Mouse (Mus musculus) liver, postnatal 0 days (tissue): Measurements from ENCODE around the gene Herpud1. TPM values are rescaled to one million over a fixed set of nuclear protein-coding genes. Genes with fewer than 3 reads are reported as not detected.

ENCODE experiments used
- ATAC-seq: fragments of 200-750 bp; cut with Nextera tagmentation; 2 replicates; pipeline ENCODE4 v1.8.0; 2017; ENCODE audit warnings: mild to moderate bottlenecking, moderate library complexity
- DNase-seq: peaks from one replicate; pipeline ENCODE4 v3.0.0-alpha.2; 2016
- H3K27ac ChIP-seq: fragments of 300-500 bp; sonication (generic); 2 replicates; pipeline ENCODE4 v1.5.1; 2014; ENCODE audit warnings: antibody characterized with exemption, moderate library complexity, mild to moderate bottlenecking, low read depth
- H3K27me3 ChIP-seq: fragments of 300-500 bp; sonication (generic); 2 replicates; pipeline ENCODE4 v1.6.1; 2014; ENCODE audit warnings: low read length, control low read depth, mixed read lengths; ENCODE audit not compliant: insufficient read depth
- H3K36me3 ChIP-seq: fragments of 300-500 bp; sonication (generic); replicated peaks from 2 replicates; pipeline ENCODE4 v1.6.1; 2014; ENCODE audit warnings: mild to moderate bottlenecking, control low read depth, low read length, moderate library complexity, mixed read lengths; ENCODE audit not compliant: insufficient read depth
- H3K4me1 ChIP-seq: fragments of 300-500 bp; sonication (generic); 2 replicates; pipeline ENCODE4 v1.6.1; 2014; ENCODE audit warnings: antibody characterized with exemption, mild to moderate bottlenecking, control low read depth; ENCODE audit not compliant: insufficient read depth
- H3K4me2 ChIP-seq: fragments of 300-500 bp; sonication (generic); 2 replicates; pipeline ENCODE4 v1.6.1; 2014; ENCODE audit warnings: low read depth, mild to moderate bottlenecking, low read length, moderate library complexity, mixed read lengths
- H3K4me3 ChIP-seq: fragments of 300-500 bp; sonication (generic); 2 replicates; pipeline ENCODE4 v1.5.1; 2014; ENCODE audit warnings: low read depth, low read length
- H3K9ac ChIP-seq: fragments of 300-500 bp; sonication (generic); replicated peaks from 2 replicates; pipeline ENCODE4 v1.6.1; 2014; ENCODE audit warnings: mild to moderate bottlenecking, moderate library complexity
- H3K9me3 ChIP-seq: fragments of 300-500 bp; sonication (generic); 2 replicates; pipeline ENCODE4 v1.6.1; 2016; ENCODE audit warnings: mild to moderate bottlenecking, control low read depth, low read length, mixed read lengths
- CTCF ChIP-seq: sonication (generic); IDR thresholded peaks from 2 replicates; pipeline ENCODE4 v1.5.1; 2016; ENCODE audit warnings: antibody characterized with exemption, low read depth
- EP300 ChIP-seq: IDR thresholded peaks from 2 replicates; pipeline ENCODE4 v1.6.1; 2016; ENCODE audit warnings: antibody characterized with exemption, low read depth, mild to moderate bottlenecking
- WGBS: fragments of 180-500 bp; shearing (Covaris S2); extraction: QIAGEN DNeasy Blood & Tissue Kit; methylation state at CpG from one replicate; pipeline ENCODE4 v1.1.7; 2014; ENCODE audit not compliant: insufficient replicate concordance; 5-methylcytosine and 5-hydroxymethylcytosine counted together
- polyA plus RNA-seq: library from polyadenylated mRNA; unstranded; fragments of >200 nt; fragmentation: Nextera tagmentation; extraction: Ambion mirVana; gene quantifications from 2 replicates; pipeline ENCODE4 v1.2.1, GENCODE M21; 2015

Herpud1 gene
- polyA plus RNA-seq, 1 experiment from 2014 or later, result 269 TPM

- DNase-seq (peak; percentile 78), ATAC-seq (peak; percentile 32)
- 59% methylated on average over 9 of the region's 9 CpGs for WGBS
- Histone ChIP-seq H3K27ac (peak overlapping the region; percentile 96), H3K27me3 (no peaks in the 10 kb centered on the region), H3K4me1 (peaks cover 53% of the 10 kb centered on the region), H3K9ac (no peak overlapping the region), H3K36me3 (no peaks in the 10 kb centered on the region), H3K4me3 (no peak overlapping the region), H3K9me3 (no peaks in the 10 kb centered on the region), H3K4me2 (no peak overlapping the region)
- TF ChIP-seq EP300, result no peak
- TF ChIP-seq CTCF, result no peak
Measured at GRCm38 (mm10) chr8:94365410-94365981, 20.7 kb upstream of the Herpud1 start.

- TF ChIP-seq CTCF (no peak), EP300 (no peak)
- Histone ChIP-seq H3K4me1 (peaks cover 18% of the 10 kb centered on the region), H3K27ac (peak overlapping the region; percentile 3), H3K27me3 (no peaks in the 10 kb centered on the region), H3K4me2 (no peak overlapping the region), H3K36me3 (no peaks in the 10 kb centered on the region), H3K9me3 (no peaks in the 10 kb centered on the region), H3K4me3 (no peak overlapping the region), H3K9ac (no peak overlapping the region)
- DNase-seq (no peak), ATAC-seq (0 out of 2 replicates have a peak, but pooled peaks have one; percentile 3)
- WGBS, result 58% methylated on average over 5 of the region's 5 CpGs
Measured at GRCm38 (mm10) chr8:94370839-94371238, 15.4 kb upstream of the Herpud1 start.

- no peaks in the 10 kb centered on the region for H3K27me3 ChIP-seq
- TF ChIP-seq EP300 (no peak), CTCF (no peak)
- H3K9me3 ChIP-seq, result no peaks in the 10 kb centered on the region
- no peak overlapping the region for H3K4me2 ChIP-seq
- 47% methylated on average over 6 of the region's 6 CpGs for WGBS
- no peak overlapping the region for H3K9ac ChIP-seq
- H3K4me3 ChIP-seq, result no peak overlapping the region
- DNase-seq (no peak), ATAC-seq (no peak)
- no peaks in the 10 kb centered on the region for H3K36me3 ChIP-seq
- H3K4me1 ChIP-seq, result peaks cover 25% of the 10 kb centered on the region
- 0 out of 2 replicates have a peak overlapping the region, but pooled peaks have one; percentile 12 for H3K27ac ChIP-seq
Measured at GRCm38 (mm10) chr8:94372955-94373599, 13.2 kb upstream of the Herpud1 start.

GRCm38 (mm10) chr8:94375551-94375991, 10.7 kb upstream of the Herpud1 start:
- Histone ChIP-seq H3K4me2 (peak overlapping the region; percentile 44), H3K36me3 (no peaks in the 10 kb centered on the region), H3K9ac (peak overlapping the region; percentile 26; the same call in 1 of the 2 replicates), H3K4me1 (peaks cover 25% of the 10 kb centered on the region), H3K9me3 (no peaks in the 10 kb centered on the region), H3K27me3 (no peaks in the 10 kb centered on the region), H3K4me3 (no peak overlapping the region), H3K27ac (peak overlapping the region; percentile 96)
- DNase-seq (no peak), ATAC-seq (no peak)
- WGBS, result 20% methylated on average over 3 of the region's 3 CpGs
- TF ChIP-seq EP300, result 0 out of 2 replicates have a peak, but pooled peaks have one; percentile 16
- no peak for TF ChIP-seq CTCF

- Histone ChIP-seq H3K36me3 (no peaks in the 10 kb centered on the region), H3K4me3 (no peak overlapping the region), H3K9me3 (no peaks in the 10 kb centered on the region), H3K4me1 (peaks cover 25% of the 10 kb centered on the region), H3K9ac (no peak overlapping the region), H3K27me3 (no peaks in the 10 kb centered on the region), H3K27ac (peak overlapping the region; percentile 96), H3K4me2 (no peak overlapping the region)
- DNase-seq (no peak), ATAC-seq (no peak)
- WGBS, result 69% methylated on average over 3 of the region's 3 CpGs
- no peak for TF ChIP-seq EP300
- no peak for TF ChIP-seq CTCF
Measured at GRCm38 (mm10) chr8:94376176-94376575, 10.1 kb upstream of the Herpud1 start.

GRCm38 (mm10) chr8:94376580-94376979, 9.7 kb upstream of the Herpud1 start:
- no peaks in the 10 kb centered on the region for H3K9me3 ChIP-seq

More at GRCm38 (mm10) chr8:94376580-94376979, 9.7 kb upstream of the Herpud1 start:
- H3K36me3 ChIP-seq, result no peaks in the 10 kb centered on the region
- H3K4me2 ChIP-seq, result no peak overlapping the region
- TF ChIP-seq CTCF (no peak), EP300 (no peak)
- peaks cover 27% of the 10 kb centered on the region for H3K4me1 ChIP-seq
- H3K4me3 ChIP-seq, result no peak overlapping the region
- H3K9ac ChIP-seq, result no peak overlapping the region
- no peaks in the 10 kb centered on the region for H3K27me3 ChIP-seq
- no peak for ATAC-seq
- WGBS, result 76% methylated on average over 2 of the region's 2 CpGs
- peak overlapping the region; percentile 96 for H3K27ac ChIP-seq
- no peak for DNase-seq
